Mouse (Mus musculus): ENCODE measurements around the gene Klb.

GRCm38 (mm10) chr5:65350508-65350907 is 2.4 kb downstream of the Klb start:
- no peak for TF ChIP-seq ELF1 (IDR thresholded peaks at IDR 0.05; ENCODE audit: low read depth, low read length)
- no peak for TF ChIP-seq JUND (conservative IDR thresholded peaks at IDR 0.05; ENCODE audit: low read depth, low read length)
- TF ChIP-seq CTCF (conservative IDR thresholded peaks at IDR 0.05 in 1 of 2, IDR thresholded peaks at IDR 0.05 in 1 of 2; ENCODE audit: low read depth in 2 of 2, low read length in 2 of 2): no peak
- no peak for TF ChIP-seq TBP (conservative IDR thresholded peaks at IDR 0.05; ENCODE audit: low read depth, low read length)
- no peak for TF ChIP-seq POLR2A (IDR thresholded peaks at IDR 0.05; ENCODE audit: low read depth, low read length)
- no peak for TF ChIP-seq POLR2AphosphoS2 (IDR thresholded peaks at IDR 0.05; ENCODE audit: low read depth, low read length)
- TF ChIP-seq CHD2 (IDR thresholded peaks at IDR 0.05; ENCODE audit: low read length): no peak
- no peak for TF ChIP-seq UBTF (IDR thresholded peaks at IDR 0.05; ENCODE audit: low read depth, low read length)
- no peak for TF ChIP-seq ZNF384 (IDR thresholded peaks at IDR 0.05; ENCODE audit: low read depth, low read length)
